Mouse (Mus musculus): ENCODE measurements around the gene Ppp2r5d. TPM values are rescaled to one million over a fixed set of nuclear protein-coding genes. Genes with fewer than 3 reads are reported as not detected.

Gene Ppp2r5d
- total RNA-seq, 2 experiments from 2014 or later, result 37.0 to 40.6 TPM

DNA sequence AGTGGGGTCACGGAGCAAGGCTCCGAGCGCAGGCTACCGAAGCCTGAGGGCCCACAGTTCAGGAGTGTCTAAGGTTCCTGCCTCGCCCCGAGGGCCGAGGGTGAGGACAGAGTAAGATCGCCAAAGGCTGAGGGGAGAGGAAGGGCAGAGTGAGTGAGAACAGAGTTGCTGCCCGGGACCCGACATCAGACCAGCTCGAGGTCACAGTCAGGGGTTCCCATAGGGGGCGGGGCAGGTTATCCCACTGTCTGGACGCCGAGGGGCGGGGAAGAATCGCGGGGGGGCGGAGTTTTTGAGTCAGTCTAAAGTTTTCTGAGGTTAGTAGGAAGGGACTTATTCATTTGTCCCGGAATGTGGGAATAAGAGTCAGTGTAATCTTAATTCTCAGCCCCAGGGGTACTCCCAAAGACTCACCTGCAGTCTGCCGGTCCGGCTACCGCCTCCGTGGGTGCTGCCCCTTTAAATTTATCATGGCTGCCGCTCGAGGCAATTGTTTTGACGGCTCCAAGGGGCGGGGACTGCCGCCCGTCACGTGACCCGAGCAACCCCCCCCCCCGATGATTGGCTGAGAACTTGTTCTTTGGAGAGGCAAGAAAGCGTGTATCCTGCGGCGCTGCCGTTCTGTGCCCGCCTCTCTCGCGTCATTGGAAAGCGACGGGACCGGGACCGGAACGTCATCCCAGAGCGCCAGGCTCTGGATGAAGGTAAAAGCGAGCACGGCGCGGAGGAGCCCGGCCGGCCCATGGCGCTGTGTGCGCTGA is 59.2 kb downstream of the Ppp2r5d start, which contains the start of the genes Klc4 and Mrpl2:
Gene Klc4 (minus strand): TSS at position 462 of the 761 bp plus-strand sequence.
Gene Mrpl2 (plus strand): TSS at position 669 of the 761 bp plus-strand sequence.
- peak; percentile 98 for DNase-seq

DNA sequence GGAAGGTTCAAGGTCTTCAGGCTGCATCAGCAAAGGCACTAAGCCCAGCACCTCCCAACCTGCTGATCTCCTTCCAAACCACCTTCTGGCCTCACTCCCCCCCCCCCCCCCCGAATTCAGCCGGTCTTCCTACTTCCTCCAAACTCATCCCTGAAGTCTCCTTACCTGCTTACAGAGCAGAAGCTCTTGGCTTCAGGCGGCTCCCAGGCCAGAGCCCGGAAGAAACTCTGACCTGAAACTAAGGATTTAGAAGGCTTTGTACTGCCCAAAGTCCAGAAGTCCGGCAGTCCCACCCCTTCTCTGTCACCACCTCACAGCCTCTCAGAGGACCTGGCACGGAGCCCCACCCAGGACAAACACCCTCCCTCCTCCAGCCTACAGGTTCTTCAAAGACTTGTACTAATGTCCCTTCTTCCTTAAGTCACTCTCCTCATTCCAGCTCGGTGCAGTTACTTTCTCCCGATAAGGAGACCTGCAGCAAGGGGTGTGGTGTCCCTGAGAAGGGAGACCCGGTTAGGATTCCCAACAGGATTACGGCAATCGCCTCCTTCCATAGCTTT is 59.9 kb downstream of the Ppp2r5d start:
- peak; percentile 60 for DNase-seq

DNA sequence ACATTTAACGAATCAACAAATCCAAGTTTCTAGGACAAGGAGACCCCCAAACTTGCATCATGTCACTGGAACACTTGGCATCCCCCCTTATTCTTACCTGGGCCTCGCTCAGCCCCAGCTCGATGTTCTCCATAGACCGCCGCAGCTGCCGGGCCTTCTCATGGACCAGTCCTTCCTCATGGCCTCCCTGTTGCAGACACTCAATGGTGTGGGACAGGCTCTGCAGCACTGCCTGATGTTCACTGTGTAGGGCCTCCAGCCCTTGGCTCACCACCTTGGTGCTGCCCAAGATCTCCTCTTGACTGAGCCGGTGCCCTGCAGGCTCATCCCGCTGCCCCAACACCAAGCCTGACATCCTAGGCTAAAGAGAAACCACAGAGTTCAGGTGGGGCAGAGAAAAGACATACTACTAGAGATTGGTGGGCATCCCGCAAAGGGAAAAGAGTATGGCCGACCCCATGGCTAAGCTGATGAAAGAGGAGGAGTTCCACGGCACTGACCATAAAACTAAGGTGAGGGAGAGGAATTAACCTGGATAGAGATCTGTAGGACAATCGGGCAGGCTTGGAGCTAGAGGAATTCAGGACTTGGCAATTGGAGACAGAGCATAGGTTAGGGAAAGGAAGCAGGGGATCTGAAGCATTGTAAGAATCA is 60.6 kb downstream of the Ppp2r5d start:
- DNase-seq, result no peak

DNA sequence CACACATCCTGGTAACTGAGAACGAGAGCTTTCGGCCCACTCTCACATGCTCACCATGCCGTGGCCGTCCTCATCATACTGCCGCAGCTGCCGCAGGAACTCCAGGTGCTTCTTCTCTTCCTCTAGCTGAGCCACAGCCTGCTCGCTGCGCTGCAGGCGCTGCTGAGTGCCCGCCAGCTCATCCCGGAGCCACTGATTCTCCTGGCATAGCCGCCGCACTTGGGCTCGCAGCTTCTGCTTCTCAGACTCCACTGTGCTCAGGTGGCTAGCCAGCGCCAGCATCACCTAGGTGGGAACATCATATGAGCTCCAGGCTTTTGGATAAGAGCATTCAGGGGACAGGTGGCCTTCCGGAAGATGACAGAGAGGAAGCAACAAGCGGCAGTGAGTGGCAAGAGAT is 62.9 kb downstream of the Ppp2r5d start:
- no peak for DNase-seq

DNA sequence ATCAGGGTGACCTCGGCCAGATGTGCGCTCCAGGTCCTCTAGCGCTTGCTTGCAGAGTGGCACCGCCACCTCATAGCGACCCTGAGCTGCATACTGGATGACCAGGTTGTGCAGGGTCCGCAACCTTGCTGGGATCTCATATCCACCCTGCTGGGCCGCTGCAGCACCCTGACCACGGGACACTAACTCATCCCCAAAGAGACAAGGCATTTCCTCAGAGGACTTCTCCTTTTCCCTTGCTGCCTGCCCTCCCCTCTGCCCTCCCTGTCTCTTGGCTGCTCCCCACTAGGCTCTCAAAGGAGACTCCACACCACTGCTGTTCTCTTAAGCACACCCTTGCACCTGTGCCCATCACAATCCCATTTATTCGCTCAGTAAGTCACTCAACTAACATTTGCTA is 65.0 kb downstream of the Ppp2r5d start:
- no peak for DNase-seq

DNA sequence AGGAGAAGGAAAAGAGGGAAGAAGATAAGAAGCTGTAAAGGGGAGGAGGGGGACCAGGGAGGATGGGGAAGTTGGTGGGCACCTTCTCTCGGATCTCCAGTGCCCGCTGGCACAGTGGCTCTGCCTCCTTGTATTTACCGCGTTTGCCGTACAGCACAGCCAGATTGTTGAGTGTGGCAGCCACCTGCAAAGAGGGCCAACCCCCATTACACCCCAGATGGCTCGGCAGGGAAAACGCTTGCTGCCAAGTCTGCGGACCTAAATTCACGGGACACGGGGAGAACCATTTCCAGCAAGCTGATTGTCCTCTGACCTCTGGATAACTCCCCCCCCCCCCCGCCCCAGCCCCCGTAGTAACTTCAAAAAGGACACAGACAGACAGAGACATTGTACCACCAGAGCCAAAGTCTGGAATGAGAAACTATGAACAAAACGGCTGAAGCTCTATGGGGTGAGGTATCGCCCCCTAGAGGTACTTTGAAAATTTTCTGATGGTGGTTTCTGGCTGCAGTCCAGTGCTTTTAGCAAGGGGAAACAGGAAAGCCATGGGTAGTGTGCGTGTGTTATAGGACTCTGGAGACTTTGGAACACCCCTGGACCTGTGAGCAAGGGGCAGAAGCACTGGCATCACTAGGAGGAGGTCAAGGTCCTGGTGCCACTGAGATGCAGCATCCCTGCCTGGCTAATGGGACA is 67.9 kb downstream of the Ppp2r5d start:
- DNase-seq, result peak; percentile 70

Other genes starting within 250 kb of the Ppp2r5d start
- 1 to 10 TPM; 3.9 to 4.5 TPM for gene Ttbk1, start 217.4 kb downstream of the Ppp2r5d start, total RNA-seq (2021)
- gene Dnph1, start 208.4 kb downstream of the Ppp2r5d start, total RNA-seq (2021), result 1 to 10 TPM; 4.9 to 5.2 TPM
- gene Cul9, start 158.7 kb downstream of the Ppp2r5d start, total RNA-seq (2021), result 10 to 100 TPM; 11.3 to 11.5 TPM
- 10 to 100 TPM; 66.9 to 75.5 TPM for gene Srf, start 148.9 kb downstream of the Ppp2r5d start, total RNA-seq (2021)
- 10 to 100 TPM; 12.6 to 19.3 TPM for gene Ptk7, start 75.6 kb downstream of the Ppp2r5d start, total RNA-seq (2021)
- gene Klc4, start 59.1 kb downstream of the Ppp2r5d start, total RNA-seq (2021), result 10 to 100 TPM; 18.7 to 19.5 TPM
- gene Mrpl2, start 58.9 kb downstream of the Ppp2r5d start, total RNA-seq (2021), result 100 to 1,000 TPM; 101 to 117 TPM
- 10 to 100 TPM; 39.8 to 50.5 TPM for gene Cul7, start 54.8 kb downstream of the Ppp2r5d start, total RNA-seq (2021)
- gene Rrp36, start 30.8 kb downstream of the Ppp2r5d start, total RNA-seq (2021), result 10 to 100 TPM; 12.8 to 18.2 TPM
- gene Mea1, start 26.3 kb downstream of the Ppp2r5d start, total RNA-seq (2021), result 10 to 100 TPM; 70.0 to 81.0 TPM
- 100 to 1,000 TPM; 183 to 187 TPM for gene Klhdc3, start 24.2 kb downstream of the Ppp2r5d start, total RNA-seq (2021)
- 10 to 100 TPM; 10.7 to 13.3 TPM for gene Pex6, start 6.4 kb upstream of the Ppp2r5d start, total RNA-seq (2021)
- under 1 TPM; 0.38 to 0.68 TPM for gene Gnmt, start 24.1 kb upstream of the Ppp2r5d start, total RNA-seq (2021)
- gene Cnpy3, start 47.1 kb upstream of the Ppp2r5d start, total RNA-seq (2021), result 10 to 100 TPM; 18.8 to 20.5 TPM
- under 1 TPM in 1 of 2 experiments, not detected in 1; 0.19 TPM for gene Ptcra, start 58.6 kb upstream of the Ppp2r5d start, total RNA-seq (2021)
- gene 2310039H08Rik, start 67.5 kb upstream of the Ppp2r5d start, total RNA-seq (2021), result 10 to 100 TPM; 45.1 to 47.5 TPM
- 10 to 100 TPM; 59.4 to 70.8 TPM for gene Rpl7l1, start 77.6 kb upstream of the Ppp2r5d start, total RNA-seq (2021)
- gene Bicral, start 153.4 kb upstream of the Ppp2r5d start, total RNA-seq (2021), result 10 to 100 TPM in 1 of 2 experiments, 1 to 10 TPM in 1; 8.7 to 15.1 TPM
- 10 to 100 TPM; 15.4 to 17.7 TPM for gene Tbcc, start 185.6 kb upstream of the Ppp2r5d start, total RNA-seq (2021)
- gene Prph2, start 205.3 kb upstream of the Ppp2r5d start, total RNA-seq (2021), result not detected